Mouse (Mus musculus): ENCODE results near the gene Esrrg. TPM values are rescaled to one million over a fixed set of nuclear protein-coding genes. Genes with fewer than 3 reads are reported as not detected.

Esrrg gene
- polyA plus RNA-seq, 1 experiment from 2014 or later, result 9.3 TPM

DNA sequence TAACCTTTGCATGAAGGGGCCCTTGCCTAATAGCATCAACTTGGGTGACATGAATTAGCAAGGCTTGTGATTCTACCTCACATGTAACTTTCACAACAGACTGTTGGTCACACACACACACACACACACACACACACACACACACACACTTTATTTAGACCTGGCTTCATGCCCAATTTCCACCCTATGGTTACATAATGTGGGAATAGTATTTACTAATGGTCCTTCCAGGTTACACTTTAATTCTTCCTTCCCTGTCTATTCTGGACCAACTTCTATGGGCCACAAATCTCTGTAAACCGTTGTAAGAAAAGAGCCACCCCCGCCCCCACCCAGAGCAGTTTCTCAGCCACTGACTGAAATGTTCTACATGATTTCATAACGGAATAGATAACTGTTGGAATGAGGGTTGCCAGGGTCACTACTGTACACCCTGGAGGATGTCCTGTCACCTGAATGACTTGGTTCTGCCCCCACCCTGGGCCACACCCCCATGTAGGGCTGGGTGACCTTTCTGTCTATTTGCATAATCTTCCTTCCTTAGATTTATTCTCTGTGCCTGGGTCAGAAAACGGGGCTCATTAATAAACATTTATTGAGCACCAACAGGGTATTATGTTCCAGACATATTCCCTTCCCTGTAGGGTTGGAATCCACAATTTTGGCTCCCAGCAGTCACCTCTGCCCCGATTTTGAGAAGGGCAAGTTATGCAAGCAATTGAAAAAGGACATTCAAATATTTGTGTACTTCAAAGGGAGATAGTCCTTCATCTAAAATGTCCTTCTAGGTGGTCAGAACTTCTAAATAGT, 154.3 kb downstream of the Esrrg start:
- H3K9ac ChIP-seq, result no peak overlapping the region
- no peak overlapping the region for H3K27ac ChIP-seq
- no peaks in the 10 kb centered on the region for H3K36me3 ChIP-seq (ENCODE audit: poor library complexity, severe bottlenecking)
- H3K4me1 ChIP-seq, result no peaks in the 10 kb centered on the region
- H3K4me2 ChIP-seq, result no peak overlapping the region
- H3K9me3 ChIP-seq (replicated peaks), result no peaks in the 10 kb centered on the region
- 70% methylated on average over 5 of the region's 5 CpGs for WGBS
- ATAC-seq, result no peak
- H3K27me3 ChIP-seq, result no peaks in the 10 kb centered on the region
- no peak overlapping the region for H3K4me3 ChIP-seq

- no peak overlapping the region for H3K9ac ChIP-seq
- no peak overlapping the region for H3K4me3 ChIP-seq
- H3K36me3 ChIP-seq (ENCODE audit: poor library complexity, severe bottlenecking), result no peaks in the 10 kb centered on the region
- no peaks in the 10 kb centered on the region for H3K4me1 ChIP-seq
- no peaks in the 10 kb centered on the region for H3K27me3 ChIP-seq
- no peak for ATAC-seq
- no peaks in the 10 kb centered on the region for H3K9me3 ChIP-seq (replicated peaks)
- WGBS, result 86% methylated on average over 4 of the region's 4 CpGs
- no peak overlapping the region for H3K27ac ChIP-seq
- H3K4me2 ChIP-seq, result no peak overlapping the region
Observed at GRCm38 (mm10) chr1:187763451-187763755, 154.8 kb downstream of the Esrrg start.

DNA sequence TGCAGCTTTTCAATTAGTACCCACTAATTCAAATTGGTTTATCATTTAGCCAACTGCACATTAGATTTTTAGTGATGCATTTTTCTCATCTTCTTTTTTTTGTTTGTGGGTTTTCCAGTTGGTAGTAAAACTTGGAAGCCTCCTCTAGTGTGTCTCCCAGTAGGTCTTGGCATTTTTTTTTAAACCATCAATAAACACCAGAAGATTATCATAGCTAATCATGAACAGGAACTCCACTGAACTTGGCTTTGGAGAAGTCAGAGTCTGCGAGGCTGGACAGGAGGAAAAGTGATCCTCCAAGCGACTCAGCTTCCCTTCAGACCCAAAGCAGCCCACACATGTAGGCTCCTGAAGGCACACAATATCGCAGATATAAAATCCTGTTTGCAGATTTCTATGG, 155.2 kb downstream of the Esrrg start:
- H3K27me3 ChIP-seq, result no peaks in the 10 kb centered on the region
- 82% methylated on average over 3 of the region's 3 CpGs for WGBS
- no peaks in the 10 kb centered on the region for H3K4me1 ChIP-seq
- ATAC-seq, result no peak
- H3K27ac ChIP-seq, result no peak overlapping the region
- H3K9ac ChIP-seq, result no peak overlapping the region
- no peaks in the 10 kb centered on the region for H3K36me3 ChIP-seq (ENCODE audit: poor library complexity, severe bottlenecking)
- no peak overlapping the region for H3K4me2 ChIP-seq
- H3K9me3 ChIP-seq (replicated peaks), result no peaks in the 10 kb centered on the region
- no peak overlapping the region for H3K4me3 ChIP-seq

GRCm38 (mm10) chr1:187765577-187765976, 157.0 kb downstream of the Esrrg start:
- Histone ChIP-seq H3K9me3 (replicated peaks) (no peaks in the 10 kb centered on the region), H3K27ac (no peak overlapping the region), H3K36me3 (ENCODE audit: poor library complexity, severe bottlenecking) (no peaks in the 10 kb centered on the region), H3K4me1 (no peaks in the 10 kb centered on the region), H3K4me2 (no peak overlapping the region), H3K4me3 (no peak overlapping the region), H3K9ac (no peak overlapping the region), H3K27me3 (no peaks in the 10 kb centered on the region)
- 65% methylated on average over 5 of the region's 5 CpGs for WGBS
- ATAC-seq, result no peak

GRCm38 (mm10) chr1:187767355-187767754, 158.8 kb downstream of the Esrrg start:
- H3K27ac ChIP-seq, result no peak overlapping the region
- no peaks in the 10 kb centered on the region for H3K27me3 ChIP-seq
- no peak overlapping the region for H3K4me3 ChIP-seq
- H3K4me2 ChIP-seq, result no peak overlapping the region
- H3K4me1 ChIP-seq, result no peaks in the 10 kb centered on the region
- no peak overlapping the region for H3K9ac ChIP-seq
- WGBS, result 81% methylated on average over 2 of the region's 2 CpGs
- ATAC-seq, result no peak
- H3K9me3 ChIP-seq (replicated peaks), result no peaks in the 10 kb centered on the region
- no peaks in the 10 kb centered on the region for H3K36me3 ChIP-seq (ENCODE audit: poor library complexity, severe bottlenecking)

GRCm38 (mm10) chr1:187770234-187770633, 161.6 kb downstream of the Esrrg start:
- 90% methylated on average over 3 of the region's 3 CpGs for WGBS
- ATAC-seq, result no peak
- Histone ChIP-seq H3K27me3 (no peaks in the 10 kb centered on the region), H3K27ac (no peak overlapping the region), H3K9ac (no peak overlapping the region), H3K4me3 (no peak overlapping the region), H3K4me1 (no peaks in the 10 kb centered on the region), H3K9me3 (replicated peaks) (no peaks in the 10 kb centered on the region), H3K36me3 (ENCODE audit: poor library complexity, severe bottlenecking) (no peaks in the 10 kb centered on the region), H3K4me2 (no peak overlapping the region)

GRCm38 (mm10) chr1:187771067-187771466, 162.5 kb downstream of the Esrrg start:
- Histone ChIP-seq H3K36me3 (ENCODE audit: poor library complexity, severe bottlenecking) (no peaks in the 10 kb centered on the region), H3K9me3 (replicated peaks) (no peaks in the 10 kb centered on the region), H3K27ac (no peak overlapping the region), H3K27me3 (no peaks in the 10 kb centered on the region), H3K4me3 (no peak overlapping the region), H3K4me1 (no peaks in the 10 kb centered on the region), H3K4me2 (no peak overlapping the region), H3K9ac (no peak overlapping the region)
- 40% methylated on average over 4 of the region's 4 CpGs for WGBS
- ATAC-seq, result no peak

DNA sequence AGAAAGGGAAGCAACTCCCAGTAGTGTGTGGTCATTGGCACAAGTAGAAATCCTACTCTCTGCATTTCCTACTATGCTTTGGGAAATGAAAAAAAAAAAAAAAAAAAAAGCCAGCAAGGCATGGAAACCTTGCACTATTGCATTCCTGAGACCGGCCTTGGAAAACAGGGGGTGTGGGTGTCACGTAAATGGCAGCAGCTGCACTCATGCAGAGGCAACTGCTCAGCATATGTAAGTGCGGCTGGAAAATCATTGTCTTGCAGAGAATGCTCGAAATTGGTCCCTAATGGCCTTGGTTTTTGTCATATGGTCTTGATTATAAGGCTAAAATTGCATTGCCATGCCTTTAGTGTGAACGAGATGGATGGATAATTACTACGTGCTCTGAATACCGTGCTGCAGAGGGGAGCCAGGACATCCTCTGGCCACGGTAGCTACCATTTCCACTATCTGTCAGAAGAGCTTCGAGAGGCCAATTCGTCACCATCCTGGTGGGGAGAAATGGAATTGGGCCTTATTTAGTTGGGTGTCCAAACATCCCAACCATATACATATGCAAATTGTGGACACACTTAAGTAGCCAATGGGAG, 171.1 kb downstream of the Esrrg start:
- WGBS, result 65% methylated on average over 10 of the region's 10 CpGs
- no peak for ATAC-seq
- Histone ChIP-seq H3K9ac (no peak overlapping the region), H3K36me3 (ENCODE audit: poor library complexity, severe bottlenecking) (no peaks in the 10 kb centered on the region), H3K9me3 (replicated peaks) (0 out of 2 replicates have a peak, but pooled peaks cover 2% of the 10 kb centered on the region), H3K27me3 (no peaks in the 10 kb centered on the region), H3K27ac (no peak overlapping the region; the same call in 1 of the 2 replicates), H3K4me3 (no peak overlapping the region), H3K4me1 (peaks cover 5% of the 10 kb centered on the region; the same call in 1 of the 2 replicates), H3K4me2 (no peak overlapping the region)

DNA sequence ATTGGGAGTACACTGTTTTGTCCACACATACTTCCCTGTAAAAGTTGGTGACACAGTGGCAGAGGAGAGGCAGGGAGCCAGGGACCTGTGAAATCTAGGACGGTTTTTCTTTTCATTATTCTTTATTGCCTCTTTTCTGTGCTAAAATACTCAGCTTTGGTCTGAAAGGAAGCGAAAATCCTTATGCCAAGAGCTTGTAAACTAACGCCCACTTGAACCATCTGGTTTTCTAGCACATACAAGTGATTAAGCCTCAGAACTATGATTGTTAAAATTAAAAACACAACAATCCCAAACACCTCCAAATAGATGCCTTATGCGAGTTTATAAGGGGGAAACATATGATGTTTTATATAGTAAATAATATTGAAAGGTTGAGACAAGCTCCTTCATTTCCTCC, 176.6 kb downstream of the Esrrg start:
- no peaks in the 10 kb centered on the region for H3K9me3 ChIP-seq (replicated peaks)
- no peaks in the 10 kb centered on the region for H3K27me3 ChIP-seq
- H3K4me3 ChIP-seq, result no peak overlapping the region
- ATAC-seq, result no peak
- peaks cover 6% of the 10 kb centered on the region for H3K4me1 ChIP-seq
- no peak overlapping the region for H3K27ac ChIP-seq
- no peak overlapping the region for H3K9ac ChIP-seq
- WGBS, result 80% methylated on average over 4 of the region's 4 CpGs
- no peaks in the 10 kb centered on the region for H3K36me3 ChIP-seq (ENCODE audit: poor library complexity, severe bottlenecking)
- H3K4me2 ChIP-seq, result no peak overlapping the region

DNA sequence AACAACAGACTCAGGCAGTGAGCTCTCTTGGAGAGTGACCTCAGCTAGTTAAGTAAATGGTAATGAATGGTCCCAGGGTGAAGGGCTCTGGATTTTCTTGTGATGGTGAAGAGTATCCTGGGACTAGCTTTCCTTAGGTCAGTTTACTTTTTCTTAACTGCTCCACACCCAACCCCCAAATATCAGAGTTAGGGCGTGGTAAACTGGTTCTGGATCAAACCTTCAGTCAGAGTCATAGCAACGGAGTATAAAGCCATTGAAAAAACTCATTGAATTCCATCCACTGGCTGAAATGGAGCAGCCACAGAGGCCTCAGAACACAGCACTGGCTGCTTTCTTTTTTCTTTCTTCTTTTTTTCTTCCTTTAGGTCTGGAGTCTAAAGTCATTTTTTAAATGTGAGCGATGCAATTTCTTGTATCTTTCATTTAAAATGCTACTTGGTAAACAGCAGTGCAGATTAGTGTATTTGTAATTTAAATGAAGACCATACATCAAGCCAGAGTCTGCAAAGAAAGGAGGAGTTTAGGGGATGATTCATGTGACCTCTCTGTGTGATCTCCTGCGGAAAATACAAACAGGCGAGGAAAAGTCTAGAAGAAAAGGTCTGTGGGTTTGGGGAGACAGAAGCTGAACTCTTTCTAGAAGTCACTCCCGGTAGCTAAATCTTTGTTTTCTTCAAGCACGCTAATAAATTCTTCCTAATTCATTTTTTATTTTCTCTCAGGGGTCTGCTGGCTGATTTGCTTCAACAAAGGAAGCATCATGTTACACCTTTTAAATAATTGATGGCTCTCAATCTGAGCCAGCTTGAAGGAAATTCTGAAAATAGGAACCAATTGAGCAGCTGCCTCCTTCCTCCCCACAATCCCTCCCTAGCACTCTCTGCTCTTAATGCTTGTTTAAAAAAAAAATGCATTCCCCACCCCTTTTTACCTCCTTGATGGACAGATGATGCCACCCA, 178.7 kb downstream of the Esrrg start:
- H3K4me1 ChIP-seq, result peaks cover 6% of the 10 kb centered on the region
- H3K27me3 ChIP-seq, result no peaks in the 10 kb centered on the region
- no peaks in the 10 kb centered on the region for H3K36me3 ChIP-seq (ENCODE audit: poor library complexity, severe bottlenecking)
- no peak overlapping the region for H3K27ac ChIP-seq
- no peak overlapping the region for H3K4me3 ChIP-seq
- no peak overlapping the region for H3K4me2 ChIP-seq
- no peak overlapping the region for H3K9ac ChIP-seq
- 13% methylated on average over 7 of the region's 7 CpGs for WGBS
- no peaks in the 10 kb centered on the region for H3K9me3 ChIP-seq (replicated peaks)
- no peak for ATAC-seq

DNA sequence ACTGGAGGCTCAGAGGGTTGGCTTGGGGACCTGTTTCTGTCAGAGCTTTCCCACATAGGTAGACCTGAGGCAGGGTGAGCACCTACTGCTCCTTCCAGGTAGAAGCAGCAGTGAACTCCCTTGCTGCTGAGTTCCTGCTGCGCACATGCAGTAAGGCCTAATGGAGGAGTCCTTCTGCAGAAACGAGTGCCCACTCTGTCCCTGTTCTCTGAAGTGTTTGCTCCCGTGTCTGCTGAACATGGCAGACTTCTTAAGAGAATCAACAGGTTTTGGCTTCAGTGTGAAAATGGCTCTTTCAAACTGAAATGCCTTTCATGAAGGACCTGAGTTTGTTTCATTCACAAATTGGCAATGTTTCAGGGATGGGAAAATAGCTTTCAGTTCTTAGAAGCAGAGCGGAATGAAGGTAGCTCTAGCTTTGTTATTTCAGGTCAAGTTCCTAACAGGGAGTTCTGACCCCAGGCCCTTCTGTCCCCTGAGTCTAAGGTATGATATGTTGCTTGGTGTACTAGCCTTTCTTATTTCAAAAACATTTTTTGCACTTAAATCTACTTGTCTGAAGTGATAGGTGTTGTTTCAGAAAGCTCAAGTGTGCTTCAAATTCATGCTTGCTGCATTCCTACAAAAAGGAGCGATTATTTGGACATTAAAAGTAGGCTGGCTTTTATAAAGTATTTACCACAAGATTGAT, 185.8 kb downstream of the Esrrg start:
- H3K27me3 ChIP-seq, result no peaks in the 10 kb centered on the region
- no peak overlapping the region for H3K27ac ChIP-seq
- H3K4me3 ChIP-seq, result no peak overlapping the region
- H3K4me1 ChIP-seq, result peaks cover 6% of the 10 kb centered on the region
- H3K9me3 ChIP-seq (replicated peaks), result no peaks in the 10 kb centered on the region
- WGBS, result 84% methylated on average over 5 of the region's 5 CpGs
- H3K9ac ChIP-seq, result no peak overlapping the region
- no peak for ATAC-seq
- no peak overlapping the region for H3K4me2 ChIP-seq
- H3K36me3 ChIP-seq (ENCODE audit: poor library complexity, severe bottlenecking), result no peaks in the 10 kb centered on the region

Measured in forebrain, embryonic 13.5 days (tissue).